Mouse (Mus musculus) lung, embryonic 14.5 days (tissue): Measurements from ENCODE around the gene Cxcr3. TPM values are rescaled to one million over a fixed set of nuclear protein-coding genes. Genes with fewer than 3 reads are reported as not detected.

Experiments used
- ATAC-seq: fragments of 200-750 bp; cut with Nextera tagmentation; 2 replicates; pipeline ENCODE4 v1.8.0; 2017; ENCODE audit warnings: mild to moderate bottlenecking, moderate TSS enrichment, moderate library complexity; ENCODE audit not compliant: insufficient read depth
- DNase-seq: peaks from one replicate; pipeline ENCODE4 v3.0.0-alpha.2; 2015
- H3K27ac ChIP-seq: fragments of 300-500 bp; sonication (generic); 2 replicates; pipeline ENCODE4 v1.5.1; 2014; ENCODE audit warnings: low read depth, mild to moderate bottlenecking, moderate library complexity
- H3K27me3 ChIP-seq: fragments of 300-500 bp; sonication (generic); 2 replicates; pipeline ENCODE4 v1.6.1; 2014; ENCODE audit warnings: low read length, control low read depth; ENCODE audit not compliant: insufficient read depth
- H3K36me3 ChIP-seq: fragments of 300-500 bp; sonication (generic); 2 replicates; pipeline ENCODE4 v1.6.1; 2014; ENCODE audit warnings: control low read depth; ENCODE audit not compliant: insufficient read depth
- H3K4me1 ChIP-seq: fragments of 300-500 bp; sonication (generic); 2 replicates; pipeline ENCODE4 v1.6.1; 2014; ENCODE audit warnings: antibody characterized with exemption, control low read depth; ENCODE audit not compliant: insufficient read depth
- H3K4me2 ChIP-seq: fragments of 300-500 bp; sonication (generic); 2 replicates; pipeline ENCODE4 v1.6.1; 2014; ENCODE audit warnings: mild to moderate bottlenecking
- H3K4me3 ChIP-seq: fragments of 300-500 bp; sonication (generic); 2 replicates; pipeline ENCODE4 v1.5.1; 2014; ENCODE audit warnings: low read depth, low read length
- H3K9ac ChIP-seq: fragments of 300-500 bp; sonication (generic); 2 replicates; pipeline ENCODE4 v1.6.1; 2014
- H3K9me3 ChIP-seq: fragments of 300-500 bp; sonication (generic); 2 replicates; pipeline ENCODE4 v1.6.1; 2016; ENCODE audit warnings: low read depth, low read length, control low read depth
- CTCF ChIP-seq: IDR thresholded peaks from 2 replicates; pipeline ENCODE4 v1.5.1; 2016; ENCODE audit warnings: antibody characterized with exemption, low read depth
- WGBS: fragments of 180-500 bp; shearing (Covaris S2); extraction: QIAGEN DNeasy Blood & Tissue Kit; methylation state at CpG from one replicate; pipeline ENCODE4 v1.1.7; 2014; 5-methylcytosine and 5-hydroxymethylcytosine counted together
- polyA plus RNA-seq: library from polyadenylated mRNA; unstranded; fragments of >200 nt; fragmentation: Nextera tagmentation; extraction: Ambion mirVana; gene quantifications from 2 replicates; pipeline ENCODE4 v1.2.1, GENCODE M21; 2014

Gene Cxcr3
- polyA plus RNA-seq, 1 experiment from 2014 or later: 0.45 TPM

DNA sequence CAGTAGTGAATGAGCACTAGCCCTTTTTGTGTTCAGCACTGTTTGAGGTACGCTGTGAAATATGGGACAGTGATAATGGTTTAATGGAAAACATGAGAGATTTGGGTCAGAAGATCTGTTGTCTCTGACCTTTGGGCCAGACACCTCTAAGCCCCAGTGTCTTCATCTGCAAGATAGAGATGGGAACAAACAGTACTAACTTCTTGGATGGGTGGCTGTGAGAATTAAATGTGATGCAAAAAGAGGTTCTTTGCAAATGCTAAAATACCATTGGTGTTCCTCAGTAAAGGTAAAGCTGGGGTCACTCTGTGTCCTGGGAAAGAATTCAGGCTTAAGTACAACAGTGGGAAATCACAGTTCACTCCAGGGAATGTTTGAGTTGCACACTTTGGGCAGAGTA is 13.7 kb downstream of the Cxcr3 start:
- TF ChIP-seq CTCF: no peak
- DNase-seq (no peak), ATAC-seq (no peak)
- H3K9me3 ChIP-seq: no peaks in the 10 kb centered on the region
- H3K4me2 ChIP-seq: no peak overlapping the region
- no peak overlapping the region for H3K9ac ChIP-seq
- H3K4me1 ChIP-seq: no peaks in the 10 kb centered on the region
- H3K27me3 ChIP-seq: no peaks in the 10 kb centered on the region
- no peaks in the 10 kb centered on the region for H3K36me3 ChIP-seq
- H3K27ac ChIP-seq: no peak overlapping the region
- WGBS: 60% methylated on average over 1 of the region's 1 CpGs
- no peak overlapping the region for H3K4me3 ChIP-seq

DNA sequence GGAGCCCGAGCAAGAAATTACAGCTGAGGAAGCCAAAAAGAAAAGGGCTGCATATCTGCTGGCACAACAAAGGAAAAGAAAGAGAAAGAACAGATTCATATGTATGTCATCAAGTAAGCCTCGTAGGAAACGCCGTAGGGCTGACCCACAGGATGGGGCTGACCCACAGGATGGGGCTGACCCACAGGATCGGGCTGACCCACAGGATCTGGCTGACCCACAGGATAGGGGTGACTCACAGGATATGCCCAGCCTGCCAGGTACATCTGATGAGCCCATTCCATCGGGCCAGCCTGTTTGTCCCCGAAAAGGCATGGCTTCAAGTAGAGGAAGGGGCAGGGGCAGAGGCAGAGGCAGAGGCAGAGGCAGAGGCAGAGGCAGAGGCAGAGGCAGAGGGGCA is 29.0 kb downstream of the Cxcr3 start:
- Histone ChIP-seq H3K27ac (no peak overlapping the region), H3K27me3 (no peaks in the 10 kb centered on the region), H3K9me3 (no peaks in the 10 kb centered on the region), H3K36me3 (no peaks in the 10 kb centered on the region), H3K4me3 (no peak overlapping the region), H3K4me2 (no peak overlapping the region), H3K9ac (no peak overlapping the region), H3K4me1 (no peaks in the 10 kb centered on the region)
- ATAC-seq (no peak), DNase-seq (no peak)
- TF ChIP-seq CTCF: no peak
- 68% methylated on average over 7 of the region's 7 CpGs for WGBS

DNA sequence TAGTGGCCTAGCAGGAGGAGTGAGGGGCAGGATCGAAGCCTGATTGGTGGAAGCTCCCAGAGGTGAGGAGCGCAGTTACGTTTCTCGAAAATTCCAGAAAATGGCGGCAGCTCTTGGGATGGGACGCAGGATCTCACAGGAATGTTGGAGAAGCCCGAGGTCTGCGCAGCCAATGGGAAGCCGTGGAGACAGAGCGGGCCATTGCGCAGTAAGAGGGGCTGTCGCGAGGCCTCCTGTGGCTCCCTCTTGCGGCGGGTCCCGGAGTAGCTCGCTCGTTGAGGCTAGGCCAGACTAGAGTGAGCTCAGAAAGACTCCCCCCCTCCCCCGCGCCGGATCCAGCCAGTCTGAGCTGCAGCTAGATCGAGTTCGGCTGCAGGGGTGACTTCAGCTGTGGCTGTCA is 35.8 kb downstream of the Cxcr3 start:
- Histone ChIP-seq H3K27ac (no peak overlapping the region), H3K9ac (no peak overlapping the region), H3K4me3 (no peak overlapping the region), H3K9me3 (peaks cover 18% of the 10 kb centered on the region; the same call in 1 of the 2 replicates), H3K27me3 (no peaks in the 10 kb centered on the region), H3K4me1 (no peaks in the 10 kb centered on the region), H3K4me2 (no peak overlapping the region), H3K36me3 (no peaks in the 10 kb centered on the region)
- DNase-seq: no peak
- no peak for TF ChIP-seq CTCF
- WGBS: 52% methylated on average over 23 of the region's 23 CpGs
- ATAC-seq: no peak

DNA sequence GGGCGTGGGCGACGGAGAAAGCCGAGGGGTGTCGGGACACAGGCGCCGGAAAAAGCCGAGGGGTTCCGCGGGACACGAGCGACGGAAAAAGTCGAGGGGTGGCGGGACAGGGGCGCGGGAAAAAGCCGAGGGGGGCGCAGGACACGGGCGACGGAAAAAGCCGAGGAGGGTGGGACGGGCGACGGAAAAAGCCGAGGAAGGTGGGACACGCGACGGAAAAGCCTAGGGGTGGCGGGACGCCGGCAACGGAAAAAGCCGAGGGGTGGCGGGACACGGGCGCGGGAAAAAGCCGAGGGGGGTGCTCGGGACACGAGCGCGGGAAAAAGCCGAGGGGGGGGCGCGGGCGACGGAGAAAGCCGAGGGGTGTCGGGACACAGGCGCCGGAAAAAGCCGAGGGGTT is 36.5 kb downstream of the Cxcr3 start:
- 64% methylated on average over 45 of the region's 54 CpGs for WGBS
- Histone ChIP-seq H3K4me2 (no peak overlapping the region), H3K4me1 (no peaks in the 10 kb centered on the region), H3K9me3 (peaks cover 18% of the 10 kb centered on the region; the same call in 1 of the 2 replicates), H3K27ac (no peak overlapping the region), H3K4me3 (no peak overlapping the region), H3K36me3 (no peaks in the 10 kb centered on the region), H3K9ac (no peak overlapping the region), H3K27me3 (no peaks in the 10 kb centered on the region)
- no peak for DNase-seq
- no peak for TF ChIP-seq CTCF
- ATAC-seq: no peak

DNA sequence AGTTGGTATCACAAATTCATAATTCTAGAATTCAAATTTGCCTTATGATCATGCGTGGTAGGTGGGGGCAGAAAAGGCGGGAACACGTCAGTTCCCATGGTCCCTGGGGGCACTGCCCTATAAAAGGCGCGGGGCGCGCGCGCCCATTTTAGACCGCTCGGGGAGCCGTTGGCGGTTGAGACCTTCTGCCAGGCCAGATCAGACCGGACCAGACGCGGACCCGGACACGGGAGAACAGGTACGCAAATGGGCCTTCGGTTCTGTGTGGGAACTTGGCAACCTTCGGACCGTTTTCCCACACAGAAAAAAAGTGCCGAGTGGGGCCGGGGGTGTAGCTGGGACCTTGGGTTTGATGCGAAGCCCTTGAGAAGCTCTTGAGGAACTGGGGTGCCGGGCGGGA is 38.4 kb downstream of the Cxcr3 start:
- peaks cover 18% of the 10 kb centered on the region; the same call in 1 of the 2 replicates for H3K9me3 ChIP-seq
- TF ChIP-seq CTCF: no peak

More for the DNA sequence above, 38.4 kb downstream of the Cxcr3 start:
- ATAC-seq (no peak), DNase-seq (no peak)
- no peaks in the 10 kb centered on the region for H3K36me3 ChIP-seq
- 93% methylated on average over 27 of the region's 27 CpGs for WGBS
- H3K4me2 ChIP-seq: no peak overlapping the region
- H3K4me1 ChIP-seq: no peaks in the 10 kb centered on the region
- no peaks in the 10 kb centered on the region for H3K27me3 ChIP-seq
- no peak overlapping the region for H3K9ac ChIP-seq
- no peak overlapping the region for H3K27ac ChIP-seq
- H3K4me3 ChIP-seq: no peak overlapping the region

Other genes with a start within 250 kb of the Cxcr3 start
- gene Taf1, start 201.5 kb downstream of the Cxcr3 start, polyA plus RNA-seq: 16.9 and 22.5 TPM in 2 replicates
- gene Ogt, start 94.2 kb downstream of the Cxcr3 start, polyA plus RNA-seq: 183 TPM in 2 replicates
- gene Gm4779, start 60.2 kb upstream of the Cxcr3 start, polyA plus RNA-seq: not detected in 2 replicates
- not detected in 2 replicates for gene 8030474K03Rik, start 60.4 kb upstream of the Cxcr3 start, polyA plus RNA-seq
- 7.3 and 8.4 TPM in 2 replicates for gene Nhsl2, start 115.1 kb upstream of the Cxcr3 start, polyA plus RNA-seq